Mouse (Mus musculus) testis, adult 2 months (tissue): Measurements from ENCODE around the gene Dmpk.

Experiments
- CTCF ChIP-seq: fragments of 200-500 bp; IDR thresholded peaks from 2 replicates; pipeline ENCODE4 v1.5.1; 2012; ENCODE audit warnings: low read depth, mild to moderate bottlenecking, inconsistent platforms, low read length, moderate library complexity; ENCODE audit not compliant: control insufficient read depth, insufficient read depth, insufficient replicate concordance
- POLR2A ChIP-seq: fragments of 200-500 bp; IDR thresholded peaks from 2 replicates; pipeline ENCODE4 v1.6.1; 2012; ENCODE audit warnings: low read depth, mild to moderate bottlenecking, inconsistent platforms, low read length, moderate library complexity; ENCODE audit not compliant: control insufficient read depth

GRCm38 (mm10) chr7:19130657-19131056 is 47.0 kb downstream of the Dmpk start:
- TF ChIP-seq CTCF (no peak), POLR2A (no peak)
